Mouse (Mus musculus): ENCODE measurements around the gene Tmem50b.

DNA sequence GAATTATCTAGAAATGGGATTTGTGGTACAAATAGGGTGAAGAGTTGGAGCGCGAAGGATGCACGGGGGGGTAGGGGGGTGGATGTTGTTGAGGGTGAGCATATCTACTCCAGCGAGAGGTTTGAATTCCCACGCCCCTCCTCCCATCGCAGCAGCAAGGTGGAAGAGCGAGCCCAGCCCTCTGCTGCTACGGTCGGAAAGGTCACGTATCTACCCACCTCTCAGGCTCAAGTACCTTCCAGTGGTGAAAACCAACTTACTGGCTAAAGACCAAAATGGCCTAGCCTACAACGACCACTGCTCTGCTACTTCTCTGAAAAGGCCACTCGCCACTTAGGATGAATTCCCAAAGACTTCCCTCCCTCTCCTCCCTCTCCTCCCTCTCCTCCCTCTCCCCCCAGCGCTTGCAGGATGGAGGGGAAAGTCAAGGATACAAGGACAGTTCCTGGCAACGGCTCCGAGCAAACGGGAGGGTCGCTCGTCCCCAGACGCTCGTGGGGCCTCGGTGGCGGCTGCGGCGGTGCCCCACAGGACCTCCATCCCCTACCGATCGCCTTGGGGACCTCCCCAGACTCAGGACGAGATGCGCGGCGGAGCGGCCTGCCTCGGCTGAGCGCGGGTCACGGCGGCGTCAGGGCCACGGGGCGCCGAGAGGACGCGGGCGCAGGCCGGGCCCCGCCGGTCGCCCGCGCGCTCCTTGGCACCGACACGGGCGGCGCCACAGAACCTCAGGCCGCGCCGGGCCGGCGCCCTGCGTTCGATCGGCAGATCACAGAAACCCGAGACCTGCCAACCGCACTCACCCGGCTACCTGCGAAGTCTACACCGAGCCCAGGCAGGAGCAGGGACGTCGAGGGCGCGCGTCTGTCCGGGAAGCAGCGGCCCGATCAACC, 575 bp downstream of the Tmem50b start:
- TF ChIP-seq CTCF (IDR thresholded peaks at IDR 0.05; ENCODE audit: insufficient read depth, low read length), result no peak
- peak; percentile 73; the same call in 1 of the 2 replicates for TF ChIP-seq POLR2A (IDR thresholded peaks at IDR 0.05; ENCODE audit: borderline replicate concordance, extremely low read depth, low read depth, low read length)
